In genomic region chr5:99978699-99979442, GRCm38 (mm10) we compare ENCODE assay signal across 8 mouse cellular contexts. TPM values are rescaled to one million over a fixed set of nuclear protein-coding genes. Genes with fewer than 3 reads are reported as not detected.
DNase-seq lines count a peak whose midpoint lies in the region; ATAC-seq and TF ChIP-seq lines count a peak whose summit lies in the region.

TSS of gene Hnrnpd (minus strand) at chr5:99978938.
TSS of gene 4930524J08Rik (plus strand) at chr5:99979061.

- H3K27ac ChIP-seq in ES-Bruce4 (ENCODE audit: insufficient read depth, low read length): peak within 1 kb of the TSS; percentile 92
- peak within 1 kb of the TSS; percentile 99 for H3K27ac ChIP-seq in forebrain, embryonic 12.5 days
- peak within 1 kb of the TSS; percentile 96 for H3K27ac ChIP-seq in heart, postnatal 0 days (ENCODE audit: low read depth)
- peak within 1 kb of the TSS; percentile 96 for H3K27ac ChIP-seq in liver, embryonic 15.5 days (replicated peaks)
- peak within 1 kb of the TSS; percentile 98 for H3K27ac ChIP-seq in neural tube, embryonic 11.5 days (ENCODE audit: low read depth, low read length)
- H3K27ac ChIP-seq in stomach, embryonic 16.5 days (ENCODE audit: low read length): peak within 1 kb of the TSS; percentile 99

- TF ChIP-seq POLR2A in ES-Bruce4 (IDR thresholded peaks at IDR 0.05; ENCODE audit: insufficient read depth, low read length): peak; percentile 7

- peaks cover 17% of the 10 kb centered on the region for H3K36me3 ChIP-seq in ES-Bruce4 (ENCODE audit: control insufficient read depth, insufficient read depth, low read length, poor library complexity, severe bottlenecking)
- peaks cover 5% of the 10 kb centered on the region for H3K36me3 ChIP-seq in forebrain, embryonic 12.5 days (replicated peaks)
- no peaks in the 10 kb centered on the region for H3K36me3 ChIP-seq in heart, postnatal 0 days (replicated peaks; ENCODE audit: control insufficient read depth, insufficient read depth, low read length)
- peaks cover 20% of the 10 kb centered on the region; the same call in 1 of the 2 replicates for H3K36me3 ChIP-seq in liver, embryonic 15.5 days (replicated peaks)
- H3K36me3 ChIP-seq in neural tube, embryonic 11.5 days (ENCODE audit: control insufficient read depth, insufficient read depth, low read length): no peaks in the 10 kb centered on the region
- peaks cover 6% of the 10 kb centered on the region; the same call in 1 of the 2 replicates for H3K36me3 ChIP-seq in stomach, embryonic 16.5 days (ENCODE audit: control insufficient read depth, insufficient read depth, low read length)

- WGBS in forebrain, embryonic 12.5 days: under 1% methylated on average over 73 of the region's 97 CpGs
- WGBS in heart, postnatal 0 days: under 1% methylated on average over 80 of the region's 97 CpGs
- WGBS in liver, embryonic 15.5 days (ENCODE audit: insufficient replicate concordance): under 1% methylated on average over 91 of the region's 97 CpGs
- under 1% methylated on average over 86 of the region's 97 CpGs for WGBS in neural tube, embryonic 11.5 days
- WGBS in stomach, embryonic 16.5 days: under 1% methylated on average over 94 of the region's 97 CpGs

- ATAC-seq in forebrain, embryonic 12.5 days (ENCODE audit: low FRiP score): peak; percentile 98
- peak; percentile 97 for ATAC-seq in heart, postnatal 0 days (ENCODE audit: insufficient read depth, low read depth)
- ATAC-seq in liver, embryonic 15.5 days (ENCODE audit: insufficient read depth): peak; percentile 95
- peak; percentile 95 for ATAC-seq in neural tube, embryonic 11.5 days (ENCODE audit: insufficient read depth, low FRiP score, low TSS enrichment)
- peak; percentile 97 for ATAC-seq in stomach, embryonic 16.5 days (ENCODE audit: insufficient read depth, low FRiP score)

- peak within 1 kb of the TSS; percentile 100 for H3K9ac ChIP-seq in ES-Bruce4 (ENCODE audit: low read depth, poor library complexity, severe bottlenecking)
- H3K9ac ChIP-seq in forebrain, embryonic 12.5 days: peak within 1 kb of the TSS; percentile 98
- H3K9ac ChIP-seq in heart, postnatal 0 days (replicated peaks; ENCODE audit: low read depth, low read length): peak within 1 kb of the TSS; percentile 92
- H3K9ac ChIP-seq in liver, embryonic 15.5 days: peak within 1 kb of the TSS; percentile 96
- peak within 1 kb of the TSS; percentile 99 for H3K9ac ChIP-seq in neural tube, embryonic 11.5 days (ENCODE audit: low read length)
- H3K9ac ChIP-seq in stomach, embryonic 16.5 days (ENCODE audit: low read length): peak within 1 kb of the TSS; percentile 98

- no peaks in the 10 kb centered on the region for H3K4me1 ChIP-seq in ES-Bruce4 (ENCODE audit: control insufficient read depth, insufficient read depth, low read length)
- peaks cover 34% of the 10 kb centered on the region for H3K4me1 ChIP-seq in forebrain, embryonic 12.5 days
- H3K4me1 ChIP-seq in heart, postnatal 0 days (ENCODE audit: control insufficient read depth, insufficient read depth): peaks cover 22% of the 10 kb centered on the region
- H3K4me1 ChIP-seq in liver, embryonic 15.5 days (replicated peaks): peaks cover 45% of the 10 kb centered on the region
- H3K4me1 ChIP-seq in neural tube, embryonic 11.5 days (ENCODE audit: control insufficient read depth, insufficient read depth, low read length): peaks cover 5% of the 10 kb centered on the region; the same call in 1 of the 2 replicates
- H3K4me1 ChIP-seq in stomach, embryonic 16.5 days (ENCODE audit: control insufficient read depth, insufficient read depth, low read length): peaks cover 17% of the 10 kb centered on the region

- no peaks in the 10 kb centered on the region for H3K27me3 ChIP-seq in ES-Bruce4 (ENCODE audit: control insufficient read depth, insufficient read depth, low read length, poor library complexity, severe bottlenecking)
- no peaks in the 10 kb centered on the region for H3K27me3 ChIP-seq in forebrain, embryonic 12.5 days
- no peaks in the 10 kb centered on the region for H3K27me3 ChIP-seq in heart, postnatal 0 days (ENCODE audit: control insufficient read depth, insufficient read depth, low read length)
- H3K27me3 ChIP-seq in liver, embryonic 15.5 days: no peaks in the 10 kb centered on the region
- H3K27me3 ChIP-seq in neural tube, embryonic 11.5 days (ENCODE audit: control insufficient read depth, insufficient read depth, low read length): no peaks in the 10 kb centered on the region
- no peaks in the 10 kb centered on the region for H3K27me3 ChIP-seq in stomach, embryonic 16.5 days (ENCODE audit: control insufficient read depth, insufficient read depth, low read length)

- no peak for TF ChIP-seq EP300 in ES-Bruce4 (IDR thresholded peaks at IDR 0.05; ENCODE audit: insufficient read depth, low read depth, low read length)
- peak; percentile 59; the same call in 1 of the 2 replicates for TF ChIP-seq EP300 in heart, postnatal 0 days (IDR thresholded peaks at IDR 0.05; ENCODE audit: low read depth)

- TF ChIP-seq CTCF in ES-Bruce4 (IDR thresholded peaks at IDR 0.05; ENCODE audit: low read depth, low read length): no peak
- TF ChIP-seq CTCF in heart, postnatal 0 days (IDR thresholded peaks at IDR 0.05; ENCODE audit: low read depth): no peak

- peak within 1 kb of the TSS; percentile 84 for H3K4me2 ChIP-seq in forebrain, embryonic 12.5 days
- peak within 1 kb of the TSS; percentile 93 for H3K4me2 ChIP-seq in heart, postnatal 0 days (ENCODE audit: low read depth, low read length)
- H3K4me2 ChIP-seq in liver, embryonic 15.5 days: peak within 1 kb of the TSS; percentile 91
- peak within 1 kb of the TSS; percentile 78 for H3K4me2 ChIP-seq in neural tube, embryonic 11.5 days (ENCODE audit: low read depth)
- H3K4me2 ChIP-seq in stomach, embryonic 16.5 days (ENCODE audit: low read depth, low read length): peak within 1 kb of the TSS; percentile 79

- H3K9me3 ChIP-seq in ES-Bruce4 (replicated peaks; ENCODE audit: control insufficient read depth, insufficient read depth, low read length, poor library complexity, severe bottlenecking): no peaks in the 10 kb centered on the region
- H3K9me3 ChIP-seq in forebrain, embryonic 12.5 days: no peaks in the 10 kb centered on the region
- no peaks in the 10 kb centered on the region for H3K9me3 ChIP-seq in heart, postnatal 0 days (replicated peaks; ENCODE audit: control insufficient read depth, low read length)
- H3K9me3 ChIP-seq in liver, embryonic 15.5 days (replicated peaks): no peaks in the 10 kb centered on the region
- no peaks in the 10 kb centered on the region for H3K9me3 ChIP-seq in neural tube, embryonic 11.5 days (ENCODE audit: control insufficient read depth, low read length)
- no peaks in the 10 kb centered on the region for H3K9me3 ChIP-seq in stomach, embryonic 16.5 days (replicated peaks; ENCODE audit: control insufficient read depth, low read length)

- H3K4me3 ChIP-seq in ES-Bruce4 (ENCODE audit: low read depth, low read length): peak within 1 kb of the TSS; percentile 98
- H3K4me3 ChIP-seq in forebrain, embryonic 12.5 days (replicated peaks): peak within 1 kb of the TSS; percentile 96
- peak within 1 kb of the TSS; percentile 82 for H3K4me3 ChIP-seq in heart, postnatal 0 days (ENCODE audit: low read depth, low read length)
- peak within 1 kb of the TSS; percentile 95 for H3K4me3 ChIP-seq in liver, embryonic 15.5 days (replicated peaks)
- peak within 1 kb of the TSS; percentile 98 for H3K4me3 ChIP-seq in neural tube, embryonic 11.5 days (ENCODE audit: low read depth, low read length)
- peak within 1 kb of the TSS; percentile 71 for H3K4me3 ChIP-seq in stomach, embryonic 16.5 days (replicated peaks; ENCODE audit: low read length)

- DNase-seq in c-Kit-positive CD71-positive TER-119-positive erythroid progenitor cells, embryonic 14.5 days (ENCODE audit: low spot score): peak; percentile 97
- DNase-seq in heart, postnatal 0 days (ENCODE audit: low spot score): peak; percentile 96
- DNase-seq in kidney, postnatal 4 days: peak; percentile 93 to 97
- DNase-seq in neural tube, embryonic 11.5 days (ENCODE audit: low spot score): peak; percentile 99

RNA-seq across cellular contexts. Expression of gene Hnrnpd, which starts in this region (rescaled TPM):
- 605 and 625 TPM in 2 replicates for polyA plus RNA-seq in ES-Bruce4 (2011; ENCODE audit: insufficient read depth, insufficient read length, low read depth, missing spikeins)
- 464 and 515 TPM in 2 replicates for polyA plus RNA-seq in forebrain, embryonic 12.5 days (2016; fragmentation: Nextera tagmentation; extraction: Ambion mirVana)
- total RNA-seq in heart, postnatal 0 days (2014; rRNA removed; ENCODE audit: low replicate concordance): 12.1 and 16.0 TPM in 2 replicates
- 32.2 and 35.5 TPM in 2 replicates for polyA plus RNA-seq in heart, postnatal 0 days (2015; fragmentation: Nextera tagmentation; extraction: Ambion mirVana)
- polyA plus RNA-seq in liver, embryonic 15.5 days (2015; fragmentation: Nextera tagmentation; extraction: Ambion mirVana): 70.5 and 75.0 TPM in 2 replicates
- 277 and 289 TPM in 2 replicates for polyA plus RNA-seq in neural tube, embryonic 11.5 days (2014; fragmentation: Nextera tagmentation; extraction: Ambion mirVana)
- 34.4 and 39.1 TPM in 2 replicates for polyA plus RNA-seq in stomach, embryonic 16.5 days (2015; fragmentation: Nextera tagmentation; extraction: Ambion mirVana)

RNA-seq across cellular contexts. Expression of gene 4930524J08Rik, which starts in this region (rescaled TPM):
- 1.5 TPM in 1 of 2 replicates, not detected in the other for polyA plus RNA-seq in ES-Bruce4 (2011; ENCODE audit: insufficient read depth, insufficient read length, low read depth, missing spikeins)
- 2.3 and 3.0 TPM in 2 replicates for polyA plus RNA-seq in forebrain, embryonic 12.5 days (2016; fragmentation: Nextera tagmentation; extraction: Ambion mirVana)
- total RNA-seq in heart, postnatal 0 days (2014; rRNA removed; ENCODE audit: low replicate concordance): 24.0 TPM in 1 of 2 replicates, not detected in the other
- polyA plus RNA-seq in heart, postnatal 0 days (2015; fragmentation: Nextera tagmentation; extraction: Ambion mirVana): 1.7 and 2.5 TPM in 2 replicates
- polyA plus RNA-seq in liver, embryonic 15.5 days (2015; fragmentation: Nextera tagmentation; extraction: Ambion mirVana): 0.48 and 0.77 TPM in 2 replicates
- 2.1 and 2.2 TPM in 2 replicates for polyA plus RNA-seq in neural tube, embryonic 11.5 days (2014; fragmentation: Nextera tagmentation; extraction: Ambion mirVana)
- 0.69 and 1.4 TPM in 2 replicates for polyA plus RNA-seq in stomach, embryonic 16.5 days (2015; fragmentation: Nextera tagmentation; extraction: Ambion mirVana)

Comparison
In these comparisons a context has a peak if more than half of its experiments do, and no peak if none do; other contexts are left out.
1. Peak in every context shown above with its lines: DNase-seq, ATAC-seq, H3K4me3 ChIP-seq and H3K27ac ChIP-seq.